Mouse (Mus musculus): ENCODE data around the gene Slit3. TPM values are rescaled to one million over a fixed set of nuclear protein-coding genes. Genes with fewer than 3 reads are reported as not detected.

Slit3 gene
- total and polyA plus RNA-seq, 2 experiments from 2014 or later = 5.6 to 15.0 TPM

- H3K4me1 ChIP-seq (ENCODE audit: insufficient read depth) = no peaks in the 10 kb centered on the region
- no peak overlapping the region for H3K4me2 ChIP-seq (ENCODE audit: low read depth)
- H3K9ac ChIP-seq = no peak overlapping the region
- H3K27me3 ChIP-seq (ENCODE audit: insufficient read depth, low read length) = no peaks in the 10 kb centered on the region
- no peaks in the 10 kb centered on the region for H3K36me3 ChIP-seq (ENCODE audit: insufficient read depth)
- no peak for DNase-seq
- no peak overlapping the region for H3K27ac ChIP-seq (ENCODE audit: low read depth, low read length)
- H3K9me3 ChIP-seq (ENCODE audit: low read length) = no peaks in the 10 kb centered on the region
- TF ChIP-seq CTCF (IDR thresholded peaks at IDR 0.05; ENCODE audit: low read depth) = no peak
- WGBS = 73% methylated on average over 5 of the region's 5 CpGs
- H3K4me3 ChIP-seq (ENCODE audit: low read depth, low read length) = no peak overlapping the region
- no peak for ATAC-seq
These were observed 559.0 kb downstream of the Slit3 start for GRCm38 (mm10) chr11:35679976-35680375.

GRCm38 (mm10) chr11:35687316-35687715, 566.3 kb downstream of the Slit3 start:
- no peak overlapping the region for H3K27ac ChIP-seq (ENCODE audit: low read depth, low read length)
- 69% methylated on average over 6 of the region's 6 CpGs for WGBS
- ATAC-seq (no peak), DNase-seq (no peak)
- H3K27me3 ChIP-seq (ENCODE audit: insufficient read depth, low read length) = no peaks in the 10 kb centered on the region
- no peak for TF ChIP-seq CTCF (IDR thresholded peaks at IDR 0.05; ENCODE audit: low read depth)
- no peak overlapping the region for H3K4me3 ChIP-seq (ENCODE audit: low read depth, low read length)
- no peaks in the 10 kb centered on the region for H3K9me3 ChIP-seq (ENCODE audit: low read length)
- H3K9ac ChIP-seq = no peak overlapping the region
- H3K36me3 ChIP-seq (ENCODE audit: insufficient read depth) = no peaks in the 10 kb centered on the region
- no peak overlapping the region for H3K4me2 ChIP-seq (ENCODE audit: low read depth)
- no peaks in the 10 kb centered on the region for H3K4me1 ChIP-seq (ENCODE audit: insufficient read depth)

GRCm38 (mm10) chr11:35690515-35691281, 569.7 kb downstream of the Slit3 start:
- Histone ChIP-seq H3K9ac (no peak overlapping the region), H3K4me1 (ENCODE audit: insufficient read depth) (no peaks in the 10 kb centered on the region), H3K27me3 (ENCODE audit: insufficient read depth, low read length) (no peaks in the 10 kb centered on the region), H3K4me2 (ENCODE audit: low read depth) (no peak overlapping the region), H3K27ac (ENCODE audit: low read depth, low read length) (no peak overlapping the region), H3K4me3 (ENCODE audit: low read depth, low read length) (no peak overlapping the region), H3K36me3 (ENCODE audit: insufficient read depth) (no peaks in the 10 kb centered on the region), H3K9me3 (ENCODE audit: low read length) (no peaks in the 10 kb centered on the region)
- TF ChIP-seq CTCF (IDR thresholded peaks at IDR 0.05; ENCODE audit: low read depth) = no peak
- DNase-seq = no peak
- ATAC-seq = no peak
- WGBS = 51% methylated on average over 7 of the region's 7 CpGs

GRCm38 (mm10) chr11:35693136-35693535, 572.1 kb downstream of the Slit3 start:
- Histone ChIP-seq H3K9me3 (ENCODE audit: low read length) (no peaks in the 10 kb centered on the region), H3K4me2 (ENCODE audit: low read depth) (no peak overlapping the region), H3K4me3 (ENCODE audit: low read depth, low read length) (no peak overlapping the region), H3K9ac (no peak overlapping the region), H3K36me3 (ENCODE audit: insufficient read depth) (no peaks in the 10 kb centered on the region), H3K27me3 (ENCODE audit: insufficient read depth, low read length) (no peaks in the 10 kb centered on the region), H3K27ac (ENCODE audit: low read depth, low read length) (no peak overlapping the region), H3K4me1 (ENCODE audit: insufficient read depth) (no peaks in the 10 kb centered on the region)
- peak; percentile 93 for TF ChIP-seq CTCF (IDR thresholded peaks at IDR 0.05; ENCODE audit: low read depth)
- DNase-seq = peak; percentile 83
- ATAC-seq = peak; percentile 80
- WGBS = 12% methylated on average over 5 of the region's 5 CpGs

- Histone ChIP-seq H3K4me3 (ENCODE audit: low read depth, low read length) (no peak overlapping the region), H3K27ac (ENCODE audit: low read depth, low read length) (no peak overlapping the region), H3K36me3 (ENCODE audit: insufficient read depth) (no peaks in the 10 kb centered on the region), H3K4me1 (ENCODE audit: insufficient read depth) (no peaks in the 10 kb centered on the region), H3K9me3 (ENCODE audit: low read length) (no peaks in the 10 kb centered on the region), H3K9ac (no peak overlapping the region), H3K27me3 (ENCODE audit: insufficient read depth, low read length) (no peaks in the 10 kb centered on the region), H3K4me2 (ENCODE audit: low read depth) (no peak overlapping the region)
- DNase-seq (no peak), ATAC-seq (no peak)
- WGBS = 82% methylated on average over 7 of the region's 7 CpGs
- no peak for TF ChIP-seq CTCF (IDR thresholded peaks at IDR 0.05; ENCODE audit: low read depth)
These were observed 572.6 kb downstream of the Slit3 start for GRCm38 (mm10) chr11:35693625-35694024.

GRCm38 (mm10) chr11:35697476-35697875, 576.5 kb downstream of the Slit3 start:
- DNase-seq (peak; percentile 12), ATAC-seq (no peak)
- Histone ChIP-seq H3K36me3 (ENCODE audit: insufficient read depth) (no peaks in the 10 kb centered on the region), H3K9me3 (ENCODE audit: low read length) (no peaks in the 10 kb centered on the region), H3K9ac (no peak overlapping the region), H3K27ac (ENCODE audit: low read depth, low read length) (no peak overlapping the region), H3K27me3 (ENCODE audit: insufficient read depth, low read length) (no peaks in the 10 kb centered on the region), H3K4me2 (ENCODE audit: low read depth) (no peak overlapping the region), H3K4me1 (ENCODE audit: insufficient read depth) (no peaks in the 10 kb centered on the region), H3K4me3 (ENCODE audit: low read depth, low read length) (no peak overlapping the region)
- no peak for TF ChIP-seq CTCF (IDR thresholded peaks at IDR 0.05; ENCODE audit: low read depth)
- 89% methylated on average over 7 of the region's 7 CpGs for WGBS

GRCm38 (mm10) chr11:35698901-35699300, 577.9 kb downstream of the Slit3 start:
- Histone ChIP-seq H3K27me3 (ENCODE audit: insufficient read depth, low read length) (no peaks in the 10 kb centered on the region), H3K4me2 (ENCODE audit: low read depth) (no peak overlapping the region), H3K9ac (no peak overlapping the region), H3K36me3 (ENCODE audit: insufficient read depth) (no peaks in the 10 kb centered on the region), H3K9me3 (ENCODE audit: low read length) (no peaks in the 10 kb centered on the region), H3K4me1 (ENCODE audit: insufficient read depth) (no peaks in the 10 kb centered on the region), H3K4me3 (ENCODE audit: low read depth, low read length) (no peak overlapping the region), H3K27ac (ENCODE audit: low read depth, low read length) (no peak overlapping the region)
- no peak for DNase-seq
- no peak for ATAC-seq
- TF ChIP-seq CTCF (IDR thresholded peaks at IDR 0.05; ENCODE audit: low read depth) = no peak
- 87% methylated on average over 5 of the region's 5 CpGs for WGBS

All from forebrain, postnatal 0 days (tissue).